Mouse (Mus musculus): ENCODE data around the gene Cldnd1. TPM values are rescaled to one million over a fixed set of nuclear protein-coding genes. Genes with fewer than 3 reads are reported as not detected.

The Cldnd1 gene
- total RNA-seq, 2 experiments from 2014 or later = 59.4 to 67.2 TPM

- DNase-seq = no peak
- intact Hi-C loops (cut with DNase I; ENCODE audit: low total_unique reads) = no loop called here
These were observed 22.7 kb upstream of the Cldnd1 start for GRCm38 (mm10) chr16:58704999-58705398.

GRCm38 (mm10) chr16:58707276-58707905, 20.3 kb upstream of the Cldnd1 start:
- DNase-seq = no peak
- intact Hi-C loops (cut with DNase I; ENCODE audit: low total_unique reads) = no loop called here

GRCm38 (mm10) chr16:58708601-58709475, 18.9 kb upstream of the Cldnd1 start:
- intact Hi-C loops (cut with DNase I; ENCODE audit: low total_unique reads) = no loop called here
- no peak for DNase-seq

GRCm38 (mm10) chr16:58709536-58709935, 18.2 kb upstream of the Cldnd1 start:
- DNase-seq = no peak
- intact Hi-C loops (cut with DNase I; ENCODE audit: low total_unique reads) = no loop called here

- DNase-seq = no peak
- intact Hi-C loops (cut with DNase I; ENCODE audit: low total_unique reads) = no loop called here
These were observed 15.5 kb upstream of the Cldnd1 start for GRCm38 (mm10) chr16:58712221-58712620.

GRCm38 (mm10) chr16:58713128-58713527, 14.6 kb upstream of the Cldnd1 start:
- intact Hi-C loops (cut with DNase I; ENCODE audit: low total_unique reads) = no loop called here
- no peak for DNase-seq

GRCm38 (mm10) chr16:58715018-58715417, 12.7 kb upstream of the Cldnd1 start:
- intact Hi-C loops (cut with DNase I; ENCODE audit: low total_unique reads) = no loop called here
- DNase-seq = no peak

- intact Hi-C loops (cut with DNase I; ENCODE audit: low total_unique reads) = no loop called here
- DNase-seq = no peak
These were observed 9.0 kb upstream of the Cldnd1 start, which contains the start of gene Gpr15 for GRCm38 (mm10) chr16:58718666-58719120. Gpr15 (minus strand) TSS chr16:58719070.

- no peak for DNase-seq
- intact Hi-C loops (cut with DNase I; ENCODE audit: low total_unique reads) = no loop called here
These were observed 5.4 kb upstream of the Cldnd1 start for GRCm38 (mm10) chr16:58722292-58722691.

- DNase-seq = no peak
- intact Hi-C loops (cut with DNase I; ENCODE audit: low total_unique reads) = no loop called here
These were observed 832 bp upstream of the Cldnd1 start for GRCm38 (mm10) chr16:58726680-58727476.

GRCm38 (mm10) chr16:58728176-58728671, 514 bp downstream of the Cldnd1 start:
- intact Hi-C loops (cut with DNase I; ENCODE audit: low total_unique reads) = no loop called here
- no peak for DNase-seq

- DNase-seq = no peak
These were observed 10.5 kb downstream of the Cldnd1 start for GRCm38 (mm10) chr16:58738205-58738604.

GRCm38 (mm10) chr16:58738800-58739199, 11.1 kb downstream of the Cldnd1 start:
- DNase-seq = no peak
- intact Hi-C loops (cut with DNase I; ENCODE audit: low total_unique reads) = loop anchor here (10.0 kb wide), 2 partner anchors 64 to 274 kb away; partner anchors contain the start of gene Cpox

More at GRCm38 (mm10) chr16:58738205-58738604, 10.5 kb downstream of the Cldnd1 start:
- intact Hi-C loops (cut with DNase I; ENCODE audit: low total_unique reads) = loop anchor here (10.0 kb wide), 2 partner anchors 63 to 273 kb away; partner anchors contain the start of gene Cpox

GRCm38 (mm10) chr16:58740751-58741150, 13.0 kb downstream of the Cldnd1 start:
- no peak for DNase-seq
- intact Hi-C loops (cut with DNase I; ENCODE audit: low total_unique reads) = no loop called here

GRCm38 (mm10) chr16:58746715-58747114, 19.0 kb downstream of the Cldnd1 start:
- intact Hi-C loops (cut with DNase I; ENCODE audit: low total_unique reads) = no loop called here
- no peak for DNase-seq

- no peak for DNase-seq
- intact Hi-C loops (cut with DNase I; ENCODE audit: low total_unique reads) = no loop called here
These were observed 23.6 kb downstream of the Cldnd1 start for GRCm38 (mm10) chr16:58751314-58751713.

GRCm38 (mm10) chr16:58756191-58756590, 28.5 kb downstream of the Cldnd1 start:
- intact Hi-C loops (cut with DNase I; ENCODE audit: low total_unique reads) = no loop called here

GRCm38 (mm10) chr16:58763076-58763475, 35.4 kb downstream of the Cldnd1 start, which contains the start of gene Olfr172:
Olfr172 (minus strand) TSS chr16:58763176.
- no peak for DNase-seq
- intact Hi-C loops (cut with DNase I; ENCODE audit: low total_unique reads) = no loop called here

More at GRCm38 (mm10) chr16:58756191-58756590, 28.5 kb downstream of the Cldnd1 start:
- DNase-seq = no peak

Measured in gastrocnemius, postnatal 14 days (tissue).